ENCODE assay signal across 9 mouse cellular contexts in the genomic region with DNA sequence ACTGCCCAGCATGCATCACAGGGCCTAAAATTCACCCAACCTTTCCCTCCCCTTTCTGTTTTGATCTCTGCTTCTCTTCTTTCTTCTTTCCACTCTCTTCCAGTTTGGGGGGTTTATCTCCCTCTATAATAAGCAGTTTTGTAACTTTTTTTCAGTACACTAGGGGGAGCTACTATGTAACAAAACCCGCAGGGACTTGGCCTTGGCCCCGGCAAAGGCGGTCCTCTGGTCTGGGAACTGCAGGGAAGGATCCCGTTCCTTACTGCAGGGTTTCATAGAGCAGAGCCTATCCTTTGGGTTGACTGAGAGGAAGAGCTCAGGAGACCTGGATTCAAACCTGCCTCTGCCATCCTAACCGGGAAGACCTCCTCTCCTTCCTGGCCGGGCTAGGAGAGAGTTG. TPM values are rescaled to one million over a fixed set of nuclear protein-coding genes. Genes with fewer than 3 reads are reported as not detected.
A peak's percentile ranks its signal among the peaks of the same experiment; 100 is the strongest.
DNase-seq lines count a peak whose midpoint lies in the region; ATAC-seq and TF ChIP-seq lines count a peak whose summit lies in the region.
"Had no signal": no experiment of that assay in that cellular context is flagged by ENCODE, and none has a peak within 500 bp of the region (broad histone marks: within the 10 kb centered on the region; RNA-seq: fewer than 3 reads in every experiment).

No protein-coding gene starts in this region.

- no peak overlapping the region for H3K9ac ChIP-seq in heart, postnatal 0 days (replicated peaks; ENCODE audit: low read depth, low read length)
- H3K9ac ChIP-seq in embryonic facial prominence, embryonic 14.5 days (ENCODE audit: low read depth, low read length): no peak overlapping the region
- H3K9ac ChIP-seq: stomach, embryonic 15.5 days had no signal

- in situ Hi-C loops in Patski (cut with MboI; ENCODE audit: low pct_unique_long_range_greater_than_20kb): loop anchor here (5.0 to 25.0 kb wide), 4 partner anchors 48 to 513 kb away; no protein-coding TSS in a partner anchor

- H3K4me3 ChIP-seq in heart, postnatal 0 days (ENCODE audit: low read depth, low read length): no peak overlapping the region
- no peak overlapping the region for H3K4me3 ChIP-seq in heart, embryonic 10.5 days
- H3K4me3 ChIP-seq in embryonic facial prominence, embryonic 14.5 days (ENCODE audit: low read depth, low read length): no peak overlapping the region
- H3K4me3 ChIP-seq: stomach, embryonic 15.5 days had no signal

- peak; percentile 59 for ATAC-seq in heart, postnatal 0 days (ENCODE audit: insufficient read depth, low read depth)
- ATAC-seq in Patski: peak; percentile 44
- ATAC-seq in embryonic facial prominence, embryonic 14.5 days (ENCODE audit: low read depth): no peak; the same call in 1 of the 2 replicates

- H3K4me1 ChIP-seq in heart, postnatal 0 days (ENCODE audit: control insufficient read depth, insufficient read depth): no peaks in the 10 kb centered on the region
- H3K4me1 ChIP-seq in heart, embryonic 10.5 days: peaks cover 6% of the 10 kb centered on the region; the same call in 1 of the 2 replicates
- no peaks in the 10 kb centered on the region for H3K4me1 ChIP-seq in embryonic facial prominence, embryonic 14.5 days (ENCODE audit: control insufficient read depth, insufficient read depth, low read length)

- 12% methylated on average over 6 of the region's 6 CpGs for WGBS in heart, postnatal 0 days
- 14% methylated on average over 6 of the region's 6 CpGs for WGBS in heart, embryonic 10.5 days
- 16% methylated on average over 6 of the region's 6 CpGs for WGBS in embryonic facial prominence, embryonic 14.5 days

- H3K27ac ChIP-seq in heart, postnatal 0 days (ENCODE audit: low read depth): no peak overlapping the region
- H3K27ac ChIP-seq in heart, embryonic 10.5 days: no peak overlapping the region
- no peak overlapping the region for H3K27ac ChIP-seq in embryonic facial prominence, embryonic 14.5 days (replicated peaks; ENCODE audit: low read depth, low read length)
- H3K27ac ChIP-seq: stomach, embryonic 15.5 days had no signal

- CTCF ChIA-PET in Patski (lab: Charles Lee): interaction anchor here (1.0 to 3.9 kb wide), 7 partner anchors 21 to 215 kb away, joined by 3 to 26 read pairs (median 3); no protein-coding TSS in a partner anchor

- peak; percentile 42 for TF ChIP-seq CTCF in heart, postnatal 0 days (IDR thresholded peaks at IDR 0.05; ENCODE audit: low read depth)
- TF ChIP-seq CTCF in Patski (IDR thresholded peaks at IDR 0.05): peak; percentile 70

- no peak overlapping the region for H3K4me2 ChIP-seq in heart, postnatal 0 days (ENCODE audit: low read depth, low read length)
- H3K4me2 ChIP-seq in embryonic facial prominence, embryonic 14.5 days (ENCODE audit: low read depth, low read length): no peak overlapping the region
- H3K4me2 ChIP-seq: stomach, embryonic 15.5 days had no signal

- no peak for TF ChIP-seq EP300 in heart, postnatal 0 days (IDR thresholded peaks at IDR 0.05; ENCODE audit: low read depth)

- no peaks in the 10 kb centered on the region for H3K27me3 ChIP-seq in heart, postnatal 0 days (ENCODE audit: control insufficient read depth, insufficient read depth, low read length)
- peaks cover 6% of the 10 kb centered on the region; the same call in 1 of the 2 replicates for H3K27me3 ChIP-seq in heart, embryonic 10.5 days (ENCODE audit: insufficient read depth, poor library complexity, severe bottlenecking)
- no peaks in the 10 kb centered on the region for H3K27me3 ChIP-seq in Patski
- no peaks in the 10 kb centered on the region for H3K27me3 ChIP-seq in embryonic facial prominence, embryonic 14.5 days (replicated peaks; ENCODE audit: control insufficient read depth, insufficient read depth, low read length)
- H3K27me3 ChIP-seq: stomach, embryonic 15.5 days had no signal

- no peaks in the 10 kb centered on the region for H3K9me3 ChIP-seq in heart, postnatal 0 days (replicated peaks; ENCODE audit: control insufficient read depth, low read length)
- H3K9me3 ChIP-seq in heart, embryonic 10.5 days: no peaks in the 10 kb centered on the region
- H3K9me3 ChIP-seq in embryonic facial prominence, embryonic 14.5 days (ENCODE audit: control insufficient read depth, low read length): no peaks in the 10 kb centered on the region
- H3K9me3 ChIP-seq: stomach, embryonic 15.5 days had no signal

- POLR2A ChIA-PET in Patski (lab: Charles Lee): no interaction called here

- DNase-seq in heart, postnatal 0 days (ENCODE audit: low spot score): peak; percentile 63
- DNase-seq in heart, embryonic 10.5 days (ENCODE audit: low spot score): no peak
- DNase-seq in 3T3-L1 (ENCODE audit: low read depth, low spot score) (peak; percentile 70), Patski (ENCODE audit: low read depth, low spot score) (peak; percentile 39)
- DNase-seq in embryonic facial prominence, embryonic 14.5 days (ENCODE audit: low spot score): peak; percentile 58
- DNase-seq in kidney, postnatal 36 days: peak; percentile 34 to 66
- DNase-seq in skeletal muscle tissue, adult 2 months (ENCODE audit: low read depth, low spot score): peak; percentile 21
- no peak for DNase-seq in B cell, adult 2 months

- no peaks in the 10 kb centered on the region for H3K36me3 ChIP-seq in heart, postnatal 0 days (replicated peaks; ENCODE audit: control insufficient read depth, insufficient read depth, low read length)
- no peaks in the 10 kb centered on the region for H3K36me3 ChIP-seq in heart, embryonic 10.5 days
- H3K36me3 ChIP-seq in embryonic facial prominence, embryonic 14.5 days (ENCODE audit: control insufficient read depth, insufficient read depth, low read length): no peaks in the 10 kb centered on the region
- H3K36me3 ChIP-seq: stomach, embryonic 15.5 days had no signal

RNA-seq across cellular contexts. Expression of a gene that starts 30.0 kb away (rescaled TPM):
- total RNA-seq in heart, postnatal 0 days (2014; rRNA removed; ENCODE audit: low replicate concordance): not detected in 2 replicates
- polyA plus RNA-seq in heart, postnatal 0 days (2015; fragmentation: Nextera tagmentation; extraction: Ambion mirVana): 0.08 TPM in 1 of 2 replicates, not detected in the other
- 0.15 and 0.44 TPM in 2 replicates for polyA plus RNA-seq in heart, embryonic 10.5 days (2016; fragmentation: Nextera tagmentation; extraction: Ambion mirVana)
- polyA plus RNA-seq in Patski (2021): 0.08 TPM
- 18.6 and 22.2 TPM in 2 replicates for polyA plus RNA-seq in embryonic facial prominence, embryonic 14.5 days (2014; fragmentation: Nextera tagmentation; extraction: Ambion mirVana)

RNA-seq across cellular contexts. Expression of a gene that starts 55.8 kb away (rescaled TPM):
- 17.4 and 17.7 TPM in 2 replicates for total RNA-seq in heart, postnatal 0 days (2014; rRNA removed; ENCODE audit: low replicate concordance)
- polyA plus RNA-seq in heart, postnatal 0 days (2015; fragmentation: Nextera tagmentation; extraction: Ambion mirVana): 23.5 and 24.0 TPM in 2 replicates
- 25.7 and 26.1 TPM in 2 replicates for polyA plus RNA-seq in heart, embryonic 10.5 days (2016; fragmentation: Nextera tagmentation; extraction: Ambion mirVana)
- 35.5 TPM for polyA plus RNA-seq in Patski (2021)
- polyA plus RNA-seq in embryonic facial prominence, embryonic 14.5 days (2014; fragmentation: Nextera tagmentation; extraction: Ambion mirVana): 36.8 and 40.9 TPM in 2 replicates

Comparison
In these comparisons a context has a peak if more than half of its experiments do, and no peak if none do; other contexts are left out.
1. DNase-seq: peak in heart, postnatal 0 days (single experiment), 3T3-L1 (single experiment), Patski (single experiment), embryonic facial prominence, embryonic 14.5 days (single experiment), kidney, postnatal 36 days (2 of 2) and skeletal muscle tissue, adult 2 months (single experiment); none in heart, embryonic 10.5 days (single experiment) and B cell, adult 2 months (0 of 2).
2. RNA of a gene that starts 30.0 kb away (polyA plus RNA-seq): 18.6 to 22.2 TPM in embryonic facial prominence, embryonic 14.5 days; 0.15 to 0.44 TPM in heart, embryonic 10.5 days, 0.08 TPM in Patski (single experiment) and 0.08 TPM in heart, postnatal 0 days; every median in the first group is over 10 times any median in the second.